14 mouse cellular contexts compared by ENCODE assay signal in genomic region chr6:31191577-31191976, GRCm38 (mm10).
DNase-seq lines count a peak whose midpoint lies in the region; ATAC-seq and TF ChIP-seq lines count a peak whose summit lies in the region.
"Had no signal": no experiment of that assay in that cellular context is flagged by ENCODE, and none has a peak within 500 bp of the region (broad histone marks: within the 10 kb centered on the region; RNA-seq: fewer than 3 reads in every experiment).

No protein-coding gene starts in this region.

- no peaks in the 10 kb centered on the region for H3K9me3 ChIP-seq in lung, embryonic 16.5 days (ENCODE audit: control insufficient read depth, low read length)
- H3K9me3 ChIP-seq: forebrain, embryonic 10.5 days; liver, embryonic 12.5 days; midbrain, embryonic 13.5 days had no signal

- no peak overlapping the region for H3K4me3 ChIP-seq in heart, adult 2 months
- no peak overlapping the region for H3K4me3 ChIP-seq in lung, embryonic 16.5 days (ENCODE audit: low read length)
- H3K4me3 ChIP-seq in lung, adult 2 months (replicated peaks; ENCODE audit: extremely low read depth, low read depth, low read length): no peak overlapping the region
- H3K4me3 ChIP-seq: forebrain, embryonic 10.5 days; liver, embryonic 12.5 days; midbrain, embryonic 13.5 days had no signal

- peak overlapping the region; percentile 63 for H3K27ac ChIP-seq in heart, adult 2 months
- peak overlapping the region; percentile 15; the same call in 1 of the 2 replicates for H3K27ac ChIP-seq in lung, embryonic 16.5 days (ENCODE audit: low read length)
- H3K27ac ChIP-seq: forebrain, embryonic 10.5 days; liver, embryonic 12.5 days; midbrain, embryonic 13.5 days had no signal

- H3K4me2 ChIP-seq in lung, embryonic 16.5 days (ENCODE audit: low read depth, low read length): no peak overlapping the region
- H3K4me2 ChIP-seq: liver, embryonic 12.5 days; midbrain, embryonic 13.5 days had no signal

- TF ChIP-seq POLR2A in heart, adult 2 months (IDR thresholded peaks at IDR 0.05; ENCODE audit: insufficient read depth, low read depth, low read length): no peak
- no peak for TF ChIP-seq POLR2A in lung, adult 2 months (IDR thresholded peaks at IDR 0.05; ENCODE audit: borderline replicate concordance, extremely low read depth, low read depth, low read length)

- DNase-seq in heart, adult 2 months: no peak
- DNase-seq in heart, adult 8-10 months (ENCODE audit: low spot score): no peak
- DNase-seq in lung, adult 2 months: no peak
- DNase-seq in natural killer cell, adult 2 months (ENCODE audit: low spot score in 2 of 2): peak; percentile 35 to 37
- DNase-seq in thymus, postnatal 25 days: peak; percentile 42
- DNase-seq in adrenal gland, postnatal 10 days: no peak
- DNase-seq in ovary, postnatal 36 days (ENCODE audit: low spot score): no peak
- DNase-seq: adrenal gland, postnatal 25 days; cerebellum, adult 2 months; gastrocnemius, postnatal 25 days had no signal

- WGBS in heart, adult 2 months: 63% methylated on average over 14 of the region's 14 CpGs
- WGBS in lung, embryonic 16.5 days: 53% methylated on average over 14 of the region's 14 CpGs
- 66% methylated on average over 14 of the region's 14 CpGs for WGBS in lung, adult 2 months

- no peak overlapping the region for H3K9ac ChIP-seq in heart, adult 2 months (ENCODE audit: low read depth, low read length)
- H3K9ac ChIP-seq in lung, embryonic 16.5 days (ENCODE audit: low read length): no peak overlapping the region
- H3K9ac ChIP-seq: liver, embryonic 12.5 days; midbrain, embryonic 13.5 days had no signal

- H3K27me3 ChIP-seq in heart, adult 2 months (ENCODE audit: control insufficient read depth, insufficient read depth, low read length): no peaks in the 10 kb centered on the region
- H3K27me3 ChIP-seq in lung, embryonic 16.5 days (ENCODE audit: control insufficient read depth, insufficient read depth, low read depth, low read length): no peaks in the 10 kb centered on the region; the same call in 1 of the 2 replicates
- H3K27me3 ChIP-seq: midbrain, embryonic 13.5 days had no signal

- peak; percentile 51; the same call in 1 of the 2 replicates for ATAC-seq in lung, embryonic 16.5 days (ENCODE audit: low read depth)
- ATAC-seq: liver, embryonic 12.5 days; midbrain, embryonic 13.5 days had no signal

- peaks cover 36% of the 10 kb centered on the region for H3K4me1 ChIP-seq in heart, adult 2 months (ENCODE audit: control insufficient read depth, insufficient read depth, low read length)
- no peaks in the 10 kb centered on the region; the same call in 1 of the 2 replicates for H3K4me1 ChIP-seq in lung, embryonic 16.5 days (replicated peaks; ENCODE audit: control insufficient read depth, insufficient read depth, low read length)
- peaks cover 44% of the 10 kb centered on the region for H3K4me1 ChIP-seq in lung, adult 2 months (ENCODE audit: control insufficient read depth, insufficient read depth, low read length)
- H3K4me1 ChIP-seq: liver, embryonic 12.5 days; midbrain, embryonic 13.5 days had no signal

- no peak for TF ChIP-seq EP300 in heart, adult 2 months (IDR thresholded peaks at IDR 0.05; ENCODE audit: insufficient read depth, low read depth, low read length)

- no peak for TF ChIP-seq CTCF in heart, adult 2 months (IDR thresholded peaks at IDR 0.05)
- no peak for TF ChIP-seq CTCF in lung, adult 2 months (IDR thresholded peaks at IDR 0.05; ENCODE audit: insufficient read depth, low read length)

- intact Hi-C loops in heart, adult 2 months (cut with DNase I): loop anchor here (5.0 kb wide), 2 partner anchors 201 to 261 kb away; no protein-coding TSS in a partner anchor

- H3K36me3 ChIP-seq in heart, adult 2 months (ENCODE audit: control insufficient read depth, insufficient read depth, low read length): peaks cover 44% of the 10 kb centered on the region
- no peaks in the 10 kb centered on the region for H3K36me3 ChIP-seq in lung, embryonic 16.5 days (ENCODE audit: control insufficient read depth, insufficient read depth, low read length)
- H3K36me3 ChIP-seq: forebrain, embryonic 10.5 days; liver, embryonic 12.5 days; midbrain, embryonic 13.5 days had no signal

- H3K79me2 ChIP-seq in heart, adult 2 months (replicated peaks; ENCODE audit: control insufficient read depth, insufficient read depth, low read length): peaks cover 13% of the 10 kb centered on the region

Comparison
In these comparisons a context has a peak if more than half of its experiments do, and no peak if none do; other contexts are left out.
1. DNase-seq: peak in natural killer cell, adult 2 months (2 of 2) and thymus, postnatal 25 days (single experiment); none in heart, adult 2 months (0 of 2), heart, adult 8-10 months (single experiment), lung, adult 2 months (single experiment), adrenal gland, postnatal 10 days (single experiment) and ovary, postnatal 36 days (single experiment).